Mouse (Mus musculus) liver, adult 2 months (tissue): ENCODE measurements around the gene Ncdn. TPM values are rescaled to one million over a fixed set of nuclear protein-coding genes. Genes with fewer than 3 reads are reported as not detected.

ENCODE experiments used
- DNase-seq: peaks from one replicate; pipeline ENCODE4 v3.0.0-alpha.2; 2011; ENCODE audit warnings: low read depth, low spot score; ENCODE audit errors: extremely low read depth
- H3K27ac ChIP-seq: fragments of 200-500 bp; replicated peaks from 2 replicates; pipeline ENCODE4 v1.5.1; 2012; ENCODE audit warnings: low read depth, mild to moderate bottlenecking, control low read depth, inconsistent platforms, low read length; ENCODE audit not compliant: insufficient read depth
- H3K27me3 ChIP-seq: fragments of 200-500 bp; 2 replicates; pipeline ENCODE4 v1.6.1; 2012; ENCODE audit warnings: mild to moderate bottlenecking, moderate library complexity, low read length, inconsistent platforms; ENCODE audit not compliant: control insufficient read depth, insufficient read depth
- H3K36me3 ChIP-seq: fragments of 200-500 bp; 2 replicates; pipeline ENCODE4 v1.6.1; 2012; ENCODE audit warnings: low read length, inconsistent platforms; ENCODE audit not compliant: control insufficient read depth, insufficient read depth
- H3K4me1 ChIP-seq: fragments of 200-500 bp; 2 replicates; pipeline ENCODE4 v1.6.1; 2011; ENCODE audit warnings: low read length; ENCODE audit not compliant: control insufficient read depth, insufficient read depth
- H3K4me3 ChIP-seq: fragments of 200-500 bp; 2 replicates; pipeline ENCODE4 v1.5.1; 2011; ENCODE audit warnings: low read depth, mild to moderate bottlenecking, control low read depth, low read length, moderate library complexity; ENCODE audit not compliant: insufficient read depth
- H3K79me2 ChIP-seq: fragments of 200-500 bp; 2 replicates; pipeline ENCODE4 v1.6.1; 2012; ENCODE audit warnings: inconsistent platforms, mild to moderate bottlenecking, low read length, moderate library complexity; ENCODE audit not compliant: control insufficient read depth, insufficient read depth
- H3K9ac ChIP-seq: fragments of 200-500 bp; 2 replicates; pipeline ENCODE4 v1.6.1; 2012; ENCODE audit warnings: low read depth, mild to moderate bottlenecking, control low read depth, inconsistent platforms, low read length
- CTCF ChIP-seq: fragments of 200-500 bp; IDR thresholded peaks from 2 replicates; pipeline ENCODE4 v1.5.1; 2011; ENCODE audit warnings: low read depth, low read length, control low read depth
- POLR2A ChIP-seq: fragments of 200-500 bp; IDR thresholded peaks from 2 replicates; pipeline ENCODE4 v1.6.1; 2011; ENCODE audit warnings: low read length, control low read depth; ENCODE audit not compliant: insufficient read depth; ENCODE audit errors: extremely low read depth
- WGBS: fragments of 180-500 bp; shearing (Covaris S2); methylation state at CpG from one replicate; pipeline ENCODE4 v1.1.7; 2018; 5-methylcytosine and 5-hydroxymethylcytosine counted together
- polyA plus RNA-seq: library from polyadenylated mRNA; depleted of rRNA; stranded (reverse); fragments of >200 nt; gene quantifications from 2 replicates; pipeline ENCODE4 v1.2.3, GENCODE M21; 2012
- total RNA-seq: library from RNA; depleted of rRNA; stranded (reverse); fragments of >200 nt; gene quantifications from 2 replicates; pipeline ENCODE4 v1.2.3, GENCODE M21; 2014

The Ncdn gene
- total and polyA plus RNA-seq, 2 experiments = 2.4 to 12.8 TPM

DNA sequence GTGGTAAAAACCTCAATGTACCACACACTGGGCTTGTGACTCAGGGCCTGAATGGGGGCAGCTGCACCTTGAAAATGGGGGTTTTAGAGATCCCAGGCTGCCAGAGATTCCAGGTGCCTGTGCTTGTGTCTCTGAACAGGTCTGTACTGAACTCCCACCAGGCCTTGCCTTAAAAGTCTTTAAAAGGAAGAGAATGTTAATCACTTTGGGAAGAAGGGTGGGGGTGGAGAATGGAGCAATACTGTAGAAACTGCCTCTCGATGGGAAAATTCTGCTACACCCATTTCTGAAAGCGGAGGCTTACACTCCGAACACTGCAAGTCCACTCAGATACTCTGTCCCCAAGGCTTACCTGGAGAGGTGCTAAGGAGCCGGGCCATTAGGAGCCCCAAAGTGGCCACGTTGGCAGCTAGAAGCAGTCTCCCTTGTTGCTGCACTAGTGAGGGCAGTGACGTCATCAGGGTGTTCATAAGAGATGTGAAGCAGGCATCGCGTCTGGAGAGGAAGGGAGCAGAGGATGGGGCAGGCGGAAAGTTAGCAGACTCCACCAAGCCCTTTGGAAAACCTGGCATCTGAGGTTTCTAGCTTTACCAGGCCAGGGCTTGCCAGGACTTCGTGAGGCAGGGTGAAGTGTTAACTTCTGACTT lies 6.9 kb downstream of the Ncdn start:
- 84% methylated on average over 10 of the region's 10 CpGs for WGBS
- no peaks in the 10 kb centered on the region for H3K79me2 ChIP-seq
- no peak overlapping the region for H3K27ac ChIP-seq
- H3K4me3 ChIP-seq = no peak overlapping the region
- H3K4me1 ChIP-seq = no peaks in the 10 kb centered on the region
- no peak overlapping the region for H3K9ac ChIP-seq
- TF ChIP-seq CTCF = no peak
- no peak for TF ChIP-seq POLR2A
- H3K27me3 ChIP-seq = no peaks in the 10 kb centered on the region
- peaks cover 2% of the 10 kb centered on the region; the same call in 1 of the 2 replicates for H3K36me3 ChIP-seq
- no peak for DNase-seq

DNA sequence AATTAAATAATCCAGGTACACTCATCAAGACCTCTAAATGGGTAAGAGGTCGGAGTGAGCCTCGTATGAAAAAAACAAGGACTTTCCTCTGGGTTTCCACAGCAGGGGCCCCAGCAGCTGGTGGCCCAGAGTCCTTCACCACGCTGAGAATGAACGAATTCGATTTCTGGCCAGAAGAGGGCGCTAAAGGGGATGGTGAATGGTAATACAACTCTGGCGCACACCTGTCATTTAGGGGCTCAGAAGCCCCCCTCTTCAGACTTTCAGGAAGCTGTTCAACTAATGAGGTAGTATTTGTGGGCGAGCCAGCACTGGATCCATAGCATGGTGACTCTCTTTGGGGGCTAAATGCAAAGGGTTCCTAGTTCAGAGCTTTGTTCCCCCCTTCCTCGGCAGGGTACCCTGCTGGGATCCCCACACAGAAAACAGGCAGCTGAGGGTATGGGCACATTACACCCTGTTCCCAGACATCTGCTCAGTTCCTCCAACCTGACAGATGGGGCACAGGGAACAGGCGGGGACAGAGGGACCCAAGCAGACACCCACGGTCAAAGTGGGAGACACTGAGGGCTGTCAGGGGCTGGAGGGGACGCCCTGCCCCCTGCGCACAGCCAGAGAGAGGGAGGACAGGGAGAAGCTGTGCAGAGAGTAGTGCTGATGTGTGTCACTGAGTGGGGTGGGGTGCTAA lies 7.6 kb downstream of the Ncdn start:
- Histone ChIP-seq H3K27me3 (no peaks in the 10 kb centered on the region), H3K27ac (no peak overlapping the region), H3K9ac (no peak overlapping the region), H3K36me3 (peaks cover 2% of the 10 kb centered on the region; the same call in 1 of the 2 replicates), H3K4me1 (no peaks in the 10 kb centered on the region), H3K79me2 (no peaks in the 10 kb centered on the region), H3K4me3 (no peak overlapping the region)
- TF ChIP-seq CTCF = peak; percentile 66
- no peak for TF ChIP-seq POLR2A
- WGBS = 59% methylated on average over 13 of the region's 13 CpGs
- DNase-seq = no peak

DNA sequence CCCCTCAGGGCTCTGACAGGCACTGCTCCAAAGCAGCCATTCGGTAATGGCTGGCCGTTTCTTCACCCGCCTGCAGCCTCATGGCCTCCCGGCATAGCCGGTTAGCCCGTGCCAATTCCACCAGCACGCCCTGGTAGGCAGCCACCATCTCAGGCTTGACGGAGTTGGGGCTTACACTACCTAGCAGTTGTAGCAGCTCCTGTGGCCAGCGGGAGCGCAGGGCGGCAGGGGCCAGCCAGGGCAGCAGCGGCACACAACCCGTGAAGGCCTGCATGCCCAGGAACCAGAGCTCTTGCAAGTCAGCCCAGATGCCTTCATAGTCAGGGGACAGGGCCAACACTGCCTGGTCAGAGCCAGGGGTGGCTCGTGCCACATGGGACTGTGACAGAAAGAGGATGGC lies 8.4 kb downstream of the Ncdn start:
- H3K79me2 ChIP-seq = no peaks in the 10 kb centered on the region
- no peak for TF ChIP-seq CTCF
- no peak for TF ChIP-seq POLR2A
- H3K27ac ChIP-seq = no peak overlapping the region
- H3K4me1 ChIP-seq = no peaks in the 10 kb centered on the region
- WGBS = 95% methylated on average over 14 of the region's 14 CpGs
- H3K27me3 ChIP-seq = no peaks in the 10 kb centered on the region
- peaks cover 2% of the 10 kb centered on the region; the same call in 1 of the 2 replicates for H3K36me3 ChIP-seq
- DNase-seq = no peak
- no peak overlapping the region for H3K4me3 ChIP-seq
- no peak overlapping the region for H3K9ac ChIP-seq

DNA sequence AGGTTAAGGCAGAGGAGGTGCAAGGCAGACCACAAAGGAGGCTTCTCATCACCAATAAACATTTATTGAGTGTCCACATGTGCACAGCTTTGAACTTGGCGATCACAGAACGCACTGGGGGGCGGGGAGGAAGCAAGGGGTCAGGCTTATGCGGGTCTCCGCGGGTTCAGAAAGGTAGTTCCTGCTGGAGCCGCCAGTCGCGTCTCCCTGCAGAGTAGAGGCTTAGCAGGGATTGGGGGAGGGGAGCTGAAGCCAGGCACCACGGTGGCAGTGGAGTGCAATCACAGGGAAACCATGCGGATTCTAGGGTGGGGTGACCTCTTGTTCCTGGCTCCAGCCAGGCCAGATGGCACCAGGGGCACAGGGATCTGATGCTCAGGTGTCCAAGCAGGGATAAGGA lies 9.5 kb downstream of the Ncdn start:
- H3K79me2 ChIP-seq = no peaks in the 10 kb centered on the region
- H3K9ac ChIP-seq = no peak overlapping the region
- TF ChIP-seq CTCF (no peak), POLR2A (no peak)
- H3K36me3 ChIP-seq = peaks cover 2% of the 10 kb centered on the region; the same call in 1 of the 2 replicates
- 60% methylated on average over 11 of the region's 11 CpGs for WGBS
- no peaks in the 10 kb centered on the region for H3K27me3 ChIP-seq
- DNase-seq = no peak
- H3K4me1 ChIP-seq = no peaks in the 10 kb centered on the region
- no peak overlapping the region for H3K27ac ChIP-seq
- H3K4me3 ChIP-seq = no peak overlapping the region

DNA sequence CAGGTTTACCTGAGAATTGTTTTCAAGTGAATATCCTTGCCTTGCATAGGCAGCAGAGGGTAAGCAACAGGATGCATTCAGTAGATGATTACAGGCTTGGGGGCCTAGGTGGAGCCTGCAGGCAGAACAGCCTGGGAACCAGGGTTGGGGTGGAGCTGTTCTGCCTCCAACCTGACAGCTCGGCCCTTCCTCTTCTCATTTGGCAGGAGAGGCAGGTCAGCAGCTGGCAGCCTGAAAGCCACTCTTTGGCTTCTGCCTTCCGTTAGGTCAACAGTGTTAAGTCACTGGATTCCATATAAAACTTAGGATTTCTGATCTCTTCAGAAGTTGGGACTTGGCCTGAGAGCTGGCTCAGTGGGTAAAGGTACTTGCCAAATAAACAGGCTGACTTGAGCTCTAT lies 10.3 kb downstream of the Ncdn start:
- Histone ChIP-seq H3K9ac (no peak overlapping the region), H3K27ac (no peak overlapping the region), H3K27me3 (no peaks in the 10 kb centered on the region), H3K4me1 (no peaks in the 10 kb centered on the region), H3K79me2 (no peaks in the 10 kb centered on the region), H3K36me3 (peaks cover 2% of the 10 kb centered on the region; the same call in 1 of the 2 replicates), H3K4me3 (no peak overlapping the region)
- TF ChIP-seq POLR2A (no peak), CTCF (no peak)
- DNase-seq = peak; percentile 43
- 20% methylated on average over 2 of the region's 2 CpGs for WGBS

DNA sequence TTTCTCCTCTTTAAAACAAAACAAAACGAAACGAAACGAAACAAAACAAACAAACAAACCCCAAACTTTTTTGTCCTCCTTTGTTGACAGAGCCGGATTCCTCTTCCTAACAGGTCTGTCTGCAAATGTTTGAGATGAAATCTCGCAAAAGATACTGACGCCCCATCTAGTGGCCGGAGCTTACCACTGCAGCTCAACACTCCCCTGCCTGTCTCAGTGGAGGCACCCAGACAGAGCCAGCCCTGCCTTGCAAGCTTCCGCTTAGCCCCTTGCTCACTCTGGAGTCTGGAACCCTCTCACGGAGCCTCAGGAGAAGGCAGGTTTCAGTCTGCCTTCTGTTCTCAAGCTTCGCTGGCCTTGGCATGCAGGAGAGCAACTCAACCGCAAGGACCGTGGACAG lies 11.8 kb downstream of the Ncdn start:
- DNase-seq = peak; percentile 48
- Histone ChIP-seq H3K27me3 (no peaks in the 10 kb centered on the region), H3K4me3 (no peak overlapping the region), H3K27ac (no peak overlapping the region), H3K36me3 (peaks cover 2% of the 10 kb centered on the region; the same call in 1 of the 2 replicates), H3K4me1 (no peaks in the 10 kb centered on the region), H3K9ac (no peak overlapping the region), H3K79me2 (no peaks in the 10 kb centered on the region)
- no peak for TF ChIP-seq POLR2A
- TF ChIP-seq CTCF = peak; percentile 91
- 5% methylated on average over 12 of the region's 12 CpGs for WGBS
